Comparison of ENCODE assay signal across 23 mouse cellular contexts in the genomic region with DNA sequence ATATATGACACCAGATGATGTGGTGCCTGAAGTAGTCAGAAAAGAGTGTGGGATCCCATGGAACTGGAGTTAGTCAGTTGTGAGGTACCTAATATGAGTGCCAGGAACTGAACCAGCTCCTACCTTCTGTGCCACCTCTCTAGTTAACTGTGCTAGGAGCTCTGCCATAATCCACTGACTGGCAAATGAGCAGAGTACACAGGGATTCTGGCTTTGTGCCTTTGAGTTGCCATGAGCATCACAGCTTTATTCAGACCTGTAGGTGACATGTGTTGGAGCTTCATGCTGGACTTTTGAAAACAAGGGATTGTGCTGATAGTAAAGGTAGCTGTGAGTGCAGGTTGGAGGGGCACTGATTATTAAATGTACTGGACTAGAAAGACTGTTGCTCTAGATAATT.
DNase-seq lines count a peak whose midpoint lies in the region; ATAC-seq and TF ChIP-seq lines count a peak whose summit lies in the region.
"Had no signal": no experiment of that assay in that cellular context is flagged by ENCODE, and none has a peak within 500 bp of the region (broad histone marks: within the 10 kb centered on the region; RNA-seq: fewer than 3 reads in every experiment).

No protein-coding gene starts in this region.

- ATAC-seq in cerebellum, adult (ENCODE audit: insufficient number of reproducible peaks, low FRiP score, low TSS enrichment), result 0 out of 2 replicates have a peak, but pooled peaks have one; percentile 28
- no peak; the same call in 1 of the 2 replicates for ATAC-seq in hindbrain, postnatal 0 days
- ATAC-seq in activated CD4-positive, CD25-positive, alpha-beta regulatory T cell, adult 4 months, result no peak
- ATAC-seq: forebrain, embryonic 15.5 days; intestine, postnatal 0 days had no signal

- H3K27ac ChIP-seq in hindbrain, postnatal 0 days, result no peak overlapping the region
- no peak overlapping the region for H3K27ac ChIP-seq in hindbrain, embryonic 10.5 days
- H3K27ac ChIP-seq: embryonic facial prominence, embryonic 10.5 days; embryonic facial prominence, embryonic 13.5 days; forebrain, embryonic 12.5 days; forebrain, embryonic 15.5 days; heart, embryonic 15.5 days; hindbrain, embryonic 14.5 days had no signal

- no peaks in the 10 kb centered on the region for H3K9me3 ChIP-seq in hindbrain, postnatal 0 days (ENCODE audit: low read length)
- H3K9me3 ChIP-seq in hindbrain, embryonic 10.5 days, result no peaks in the 10 kb centered on the region
- H3K9me3 ChIP-seq: embryonic facial prominence, embryonic 10.5 days; embryonic facial prominence, embryonic 13.5 days; forebrain, embryonic 12.5 days; forebrain, embryonic 15.5 days; heart, embryonic 12.5 days; heart, embryonic 15.5 days had no signal

- TF ChIP-seq CTCF in hindbrain, postnatal 0 days (IDR thresholded peaks at IDR 0.05; ENCODE audit: low read depth), result no peak

- no peaks in the 10 kb centered on the region for H3K36me3 ChIP-seq in hindbrain, postnatal 0 days (ENCODE audit: insufficient read depth, low read length)
- H3K36me3 ChIP-seq in hindbrain, embryonic 10.5 days, result no peaks in the 10 kb centered on the region
- H3K36me3 ChIP-seq: embryonic facial prominence, embryonic 10.5 days; embryonic facial prominence, embryonic 13.5 days; forebrain, embryonic 12.5 days; forebrain, embryonic 15.5 days had no signal

- H3K4me2 ChIP-seq in hindbrain, postnatal 0 days (ENCODE audit: low read depth, low read length), result no peak overlapping the region
- H3K4me2 ChIP-seq: embryonic facial prominence, embryonic 13.5 days; forebrain, embryonic 12.5 days; forebrain, embryonic 15.5 days; heart, embryonic 12.5 days; heart, embryonic 15.5 days; hindbrain, embryonic 14.5 days had no signal

- H3K9ac ChIP-seq in hindbrain, postnatal 0 days (replicated peaks; ENCODE audit: low read length), result no peak overlapping the region
- H3K9ac ChIP-seq: embryonic facial prominence, embryonic 13.5 days; forebrain, embryonic 12.5 days; forebrain, embryonic 15.5 days; heart, embryonic 12.5 days; heart, embryonic 15.5 days; hindbrain, embryonic 14.5 days had no signal

- DNase-seq in cerebellum, adult 9-11 months, result no peak
- peak; percentile 48 for DNase-seq in hindbrain, postnatal 0 days (ENCODE audit: low spot score)
- DNase-seq in hindbrain, embryonic 10.5 days (ENCODE audit: low spot score), result no peak
- DNase-seq in brain, adult 2 months (ENCODE audit: low read depth, low spot score), result peak; percentile 54
- DNase-seq in cerebellum, postnatal 25 days, result peak; percentile 20 to 40
- DNase-seq: adrenal gland, postnatal 10 days; adrenal gland, postnatal 36 days; embryo, embryonic 11 days; gastrocnemius, postnatal 25 days; heart, adult 18-20 months; heart, postnatal 10 days; heart, postnatal 36 days had no signal

- no peaks in the 10 kb centered on the region for H3K27me3 ChIP-seq in hindbrain, postnatal 0 days (ENCODE audit: insufficient read depth, low read length)
- H3K27me3 ChIP-seq in hindbrain, embryonic 10.5 days (ENCODE audit: insufficient read depth, poor library complexity, severe bottlenecking), result no peaks in the 10 kb centered on the region
- H3K27me3 ChIP-seq: embryonic facial prominence, embryonic 13.5 days; forebrain, embryonic 12.5 days; forebrain, embryonic 15.5 days; heart, embryonic 12.5 days; heart, embryonic 15.5 days had no signal

- no peaks in the 10 kb centered on the region for H3K4me1 ChIP-seq in hindbrain, postnatal 0 days (ENCODE audit: insufficient read depth, low read length)
- no peaks in the 10 kb centered on the region for H3K4me1 ChIP-seq in hindbrain, embryonic 10.5 days (replicated peaks)
- H3K4me1 ChIP-seq: embryonic facial prominence, embryonic 10.5 days; embryonic facial prominence, embryonic 13.5 days; forebrain, embryonic 12.5 days; forebrain, embryonic 15.5 days; heart, embryonic 15.5 days had no signal

- H3K4me3 ChIP-seq in hindbrain, postnatal 0 days (ENCODE audit: low read length), result no peak overlapping the region
- no peak overlapping the region for H3K4me3 ChIP-seq in hindbrain, embryonic 10.5 days
- H3K4me3 ChIP-seq: embryonic facial prominence, embryonic 10.5 days; embryonic facial prominence, embryonic 13.5 days; erythroblast, embryonic 14.5 days; forebrain, embryonic 12.5 days; forebrain, embryonic 15.5 days; heart, embryonic 12.5 days; heart, embryonic 15.5 days had no signal

Comparison
In these comparisons a context has a peak if more than half of its experiments do, and no peak if none do; other contexts are left out.
1. DNase-seq: peak in hindbrain, postnatal 0 days (single experiment), brain, adult 2 months (single experiment) and cerebellum, postnatal 25 days (2 of 2); none in cerebellum, adult 9-11 months (single experiment) and hindbrain, embryonic 10.5 days (single experiment).